Mouse (Mus musculus): ENCODE measurements around the gene Prmt8. TPM values are rescaled to one million over a fixed set of nuclear protein-coding genes. Genes with fewer than 3 reads are reported as not detected.

Prmt8 gene
- polyA plus RNA-seq, 1 experiment from 2014 or later, result 0.17 TPM

DNA sequence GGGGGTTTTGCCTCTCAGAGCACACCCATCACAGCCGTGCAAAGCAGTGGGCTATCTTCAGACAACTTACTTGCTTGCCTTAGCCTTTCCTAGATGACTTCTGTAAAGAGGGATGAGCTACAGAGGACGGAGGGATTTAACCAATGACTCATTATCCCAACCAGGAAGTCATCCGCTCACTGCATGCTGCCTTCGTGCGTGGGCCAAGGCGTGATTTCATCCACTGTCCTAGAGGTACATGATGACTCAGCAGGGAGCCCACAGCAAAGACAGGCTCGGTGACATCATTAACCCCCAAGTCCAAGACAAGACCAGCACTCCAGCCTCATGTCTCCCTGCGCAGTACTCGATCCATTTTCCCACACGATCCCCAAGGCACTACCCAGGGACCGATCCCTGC, 112.1 kb downstream of the Prmt8 start:
- H3K9me3 ChIP-seq, result peaks cover 9% of the 10 kb centered on the region; the same call in 1 of the 2 replicates
- 92% methylated on average over 11 of the region's 11 CpGs for WGBS
- no peak overlapping the region for H3K4me2 ChIP-seq (replicated peaks)
- no peak overlapping the region for H3K4me3 ChIP-seq
- H3K27ac ChIP-seq, result no peak overlapping the region
- no peak for ATAC-seq (ENCODE audit: low FRiP score, low read depth)
- H3K4me1 ChIP-seq, result peaks cover 12% of the 10 kb centered on the region
- no peak overlapping the region for H3K9ac ChIP-seq
- H3K36me3 ChIP-seq, result no peaks in the 10 kb centered on the region
- 0 out of 2 replicates have a peak, but pooled peaks cover 2% of the 10 kb centered on the region for H3K27me3 ChIP-seq

GRCm38 (mm10) chr6:127655988-127656387, 113.3 kb downstream of the Prmt8 start:
- WGBS, result 18% methylated on average over 4 of the region's 4 CpGs
- Histone ChIP-seq H3K36me3 (no peaks in the 10 kb centered on the region), H3K9me3 (peaks cover 9% of the 10 kb centered on the region; the same call in 1 of the 2 replicates), H3K4me3 (no peak overlapping the region), H3K27ac (no peak overlapping the region), H3K27me3 (0 out of 2 replicates have a peak, but pooled peaks cover 2% of the 10 kb centered on the region), H3K9ac (no peak overlapping the region), H3K4me1 (peaks cover 12% of the 10 kb centered on the region), H3K4me2 (replicated peaks) (no peak overlapping the region)
- ATAC-seq (ENCODE audit: low FRiP score, low read depth), result no peak

DNA sequence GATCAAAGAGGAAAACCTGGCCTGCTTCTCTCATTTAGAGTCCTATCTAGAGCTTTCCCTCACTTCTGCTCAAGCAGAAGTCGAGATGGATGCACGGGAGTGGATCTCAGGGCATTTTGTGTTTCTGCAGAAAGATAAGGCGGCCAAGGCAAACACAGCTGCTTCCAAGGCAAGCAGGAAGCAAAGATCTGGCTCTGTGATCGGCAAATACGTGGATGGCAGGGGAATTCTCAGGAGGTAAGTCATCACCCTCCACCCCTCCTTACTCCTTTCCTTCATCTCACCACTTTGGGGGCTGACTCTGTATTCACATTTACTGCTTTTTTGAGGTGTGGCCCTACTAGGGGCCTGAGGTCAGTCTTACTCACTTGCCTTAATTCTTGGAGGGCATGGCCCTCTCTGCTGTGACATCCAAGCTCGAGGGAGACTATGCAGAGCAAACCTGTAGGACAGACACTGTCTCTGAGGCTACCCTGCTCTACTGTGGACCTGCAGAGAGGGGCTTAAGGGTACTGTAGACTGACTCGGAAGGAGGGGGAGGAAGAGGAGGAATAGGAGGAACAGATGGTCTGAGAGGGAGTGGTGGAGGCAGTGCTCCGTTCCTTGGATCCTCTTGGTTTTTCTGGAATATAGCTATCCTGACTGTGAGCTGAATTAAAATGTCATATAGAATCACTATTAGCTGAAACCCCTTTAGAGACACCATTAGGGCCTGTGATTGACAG, 128.0 kb downstream of the Prmt8 start:
- Histone ChIP-seq H3K27me3 (no peaks in the 10 kb centered on the region; the same call in 1 of the 2 replicates), H3K4me2 (replicated peaks) (no peak overlapping the region), H3K4me1 (no peaks in the 10 kb centered on the region), H3K36me3 (no peaks in the 10 kb centered on the region), H3K9me3 (no peaks in the 10 kb centered on the region), H3K4me3 (no peak overlapping the region), H3K27ac (no peak overlapping the region), H3K9ac (no peak overlapping the region)
- no peak for ATAC-seq (ENCODE audit: low FRiP score, low read depth)
- WGBS, result 75% methylated on average over 8 of the region's 8 CpGs

Small RNA genes lying within 50 kb of the gene (microRNA-seq; reads per million reads assigned to microRNA genes)
- not detected for gene Mir7233

Other genes with a start within 250 kb of the Prmt8 start
- gene Cracr2a, start 208.1 kb downstream of the Prmt8 start, polyA plus RNA-seq (2015; fragmentation: Nextera tagmentation; extraction: Ambion mirVana), result 1.6 and 1.9 TPM in 2 replicates
- 19.6 and 21.1 TPM in 2 replicates for gene Tspan11, start 118.1 kb upstream of the Prmt8 start, polyA plus RNA-seq (2015; fragmentation: Nextera tagmentation; extraction: Ambion mirVana)